Mouse (Mus musculus) spleen, postnatal 4 days (tissue): ENCODE data around the gene Carmil2.

Experiments used
- DNase-seq, 2 experiments: peaks; one replicate each; pipeline ENCODE4 v3.0.0; 2022; ENCODE audit warnings: low spot score in 2 of 2

Carmil2 gene

DNA sequence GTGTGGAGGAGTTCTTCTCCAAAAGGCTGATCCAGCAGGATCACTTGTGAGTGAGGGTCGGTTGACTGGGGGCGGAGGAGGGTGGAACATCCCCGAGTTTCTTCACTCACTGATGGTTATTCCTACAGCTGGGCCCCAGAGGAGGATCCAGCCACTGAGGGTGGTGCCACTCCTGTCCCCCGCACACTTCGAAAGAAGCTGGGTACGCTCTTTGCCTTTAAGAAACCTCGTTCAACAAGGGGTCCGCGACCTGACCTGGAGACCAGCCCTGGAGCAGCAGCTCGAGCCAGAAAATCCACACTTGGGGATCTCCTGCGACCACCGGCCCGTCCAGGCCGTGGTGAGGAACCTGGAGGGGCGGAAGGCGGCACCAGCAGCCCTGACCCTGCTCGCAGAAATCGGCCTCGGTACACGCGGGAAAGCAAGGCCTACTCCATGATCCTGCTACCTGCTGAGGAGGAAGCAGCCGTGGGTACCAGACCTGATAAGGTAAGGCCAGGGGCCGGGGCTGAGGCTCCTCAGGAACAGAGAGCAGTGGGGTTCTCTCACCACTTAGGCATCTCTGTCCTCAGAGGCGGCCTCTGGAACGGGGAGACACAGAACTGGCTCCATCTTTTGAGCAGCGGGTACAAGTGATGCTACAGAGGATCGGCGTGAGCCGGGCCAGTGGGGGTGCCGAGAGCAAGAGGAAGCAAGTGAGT, 9.2 kb downstream of the Carmil2 start:
- DNase-seq: peak in 1 of 2 experiments; percentile 63

GRCm38 (mm10) chr8:105697196-105697780, 11.2 kb downstream of the Carmil2 start:
- DNase-seq: peak in 1 of 2 experiments; percentile 63

DNA sequence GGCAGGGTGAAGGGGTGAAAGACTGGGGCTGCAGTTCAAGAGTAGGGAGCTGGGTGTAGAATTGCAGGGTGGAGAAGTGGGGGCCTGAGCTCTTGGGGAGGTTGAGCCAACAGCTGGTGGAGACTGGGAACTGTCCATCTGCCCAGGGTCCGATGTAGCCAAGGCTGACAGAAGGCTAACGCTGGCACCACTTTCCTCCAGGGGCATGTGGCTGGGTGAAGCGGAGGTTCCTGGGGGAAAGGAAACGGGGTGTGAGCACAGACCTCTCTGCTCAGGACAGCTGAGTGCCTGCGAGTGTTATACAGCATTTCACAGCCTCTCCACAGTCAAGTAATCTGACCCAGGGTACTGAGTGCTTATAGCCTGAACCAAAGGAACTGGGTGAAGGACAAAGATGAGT, 12.7 kb downstream of the Carmil2 start:
- no peak for DNase-seq

GRCm38 (mm10) chr8:105699488-105700215, 13.6 kb downstream of the Carmil2 start:
- DNase-seq: no peak

GRCm38 (mm10) chr8:105700566-105700965, 14.5 kb downstream of the Carmil2 start:
- DNase-seq: peak; percentile 67 to 86

DNA sequence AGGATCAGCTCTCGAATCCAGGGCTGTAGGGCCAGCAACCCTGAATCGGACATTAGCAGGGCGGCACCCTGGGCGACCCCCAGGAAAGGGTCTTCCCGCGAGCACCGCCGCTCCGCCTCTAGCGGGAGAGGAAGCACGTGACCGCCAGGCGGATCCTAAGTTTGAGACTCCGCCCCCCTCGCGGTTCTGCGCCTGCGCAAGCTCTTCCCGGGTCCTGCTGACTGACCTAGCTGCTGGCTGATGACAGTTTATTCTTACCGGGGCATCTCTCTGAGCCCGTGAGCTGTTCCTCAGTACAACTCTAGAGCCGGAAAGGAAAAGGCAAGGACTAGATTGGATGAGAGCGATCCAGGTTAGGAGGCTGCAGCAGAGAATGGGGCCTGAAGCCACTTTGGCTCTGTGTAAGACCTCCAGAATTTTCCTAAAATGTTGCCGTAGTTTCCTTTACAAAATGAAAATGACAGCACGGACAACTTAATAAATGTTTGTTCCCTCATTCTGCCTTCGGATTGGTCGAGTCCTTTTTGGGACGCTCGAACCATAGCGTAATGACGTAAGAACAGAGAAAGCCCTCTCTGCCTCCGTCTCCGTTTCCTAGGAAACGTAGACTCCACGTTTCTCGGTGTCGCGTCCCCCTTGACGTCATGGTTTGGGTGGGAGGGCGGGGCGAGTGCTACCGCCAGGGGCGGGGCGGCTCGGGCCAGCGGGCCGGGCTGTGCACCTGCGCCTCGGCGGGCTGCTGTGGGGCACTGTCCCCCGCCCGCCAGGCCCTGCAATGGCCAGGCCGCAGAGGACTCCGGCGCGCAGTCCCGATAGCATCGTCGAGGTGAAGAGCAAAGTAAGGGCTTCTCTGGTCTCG, 15.1 kb downstream of the Carmil2 start, which contains the start of the genes Acd and Pard6a:
TSS of gene Acd (minus strand) at position 137 of the 859 bp plus-strand sequence.
TSS of gene Pard6a (plus strand) at position 183 of the 859 bp plus-strand sequence.
- DNase-seq: peak; percentile 96 to 99

GRCm38 (mm10) chr8:105702001-105702401, 15.9 kb downstream of the Carmil2 start:
- peak in 1 of 2 experiments; percentile 68 for DNase-seq

GRCm38 (mm10) chr8:105702731-105703415, 16.8 kb downstream of the Carmil2 start:
- DNase-seq: peak in 1 of 2 experiments; percentile 68

DNA sequence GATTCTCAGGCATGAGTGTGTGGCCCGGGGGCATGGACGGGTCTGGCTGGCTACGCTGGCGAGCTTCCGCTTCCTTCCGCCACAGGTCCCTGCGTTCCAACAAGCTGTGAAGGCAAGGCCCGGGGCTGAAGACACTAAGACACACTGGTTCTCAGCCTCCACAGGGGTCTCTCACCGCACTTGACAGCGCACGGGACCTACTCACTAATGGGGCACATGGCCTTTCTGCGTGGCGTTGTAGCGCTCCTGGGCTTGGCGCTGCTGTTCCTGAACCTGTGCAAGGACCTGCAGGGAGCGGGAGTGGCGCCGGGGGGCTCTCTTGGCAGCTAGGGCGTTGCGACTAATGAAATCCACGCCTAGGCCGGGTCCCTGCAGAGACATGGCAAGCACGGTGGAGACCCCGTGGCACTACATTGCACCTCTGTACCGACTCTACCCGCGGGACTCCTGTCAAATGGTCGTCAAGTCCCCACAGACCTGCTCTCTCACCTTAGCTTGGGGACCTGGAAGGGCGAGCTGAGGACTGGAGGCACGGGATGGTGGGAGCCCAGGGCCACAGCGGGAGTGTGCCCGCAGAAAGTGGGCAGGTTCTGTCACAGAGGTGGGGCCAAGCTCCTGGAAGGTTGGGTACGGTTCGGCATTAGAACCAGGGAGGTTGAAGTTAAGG, 18.2 kb downstream of the Carmil2 start:
- DNase-seq: peak in 1 of 2 experiments; percentile 65

DNA sequence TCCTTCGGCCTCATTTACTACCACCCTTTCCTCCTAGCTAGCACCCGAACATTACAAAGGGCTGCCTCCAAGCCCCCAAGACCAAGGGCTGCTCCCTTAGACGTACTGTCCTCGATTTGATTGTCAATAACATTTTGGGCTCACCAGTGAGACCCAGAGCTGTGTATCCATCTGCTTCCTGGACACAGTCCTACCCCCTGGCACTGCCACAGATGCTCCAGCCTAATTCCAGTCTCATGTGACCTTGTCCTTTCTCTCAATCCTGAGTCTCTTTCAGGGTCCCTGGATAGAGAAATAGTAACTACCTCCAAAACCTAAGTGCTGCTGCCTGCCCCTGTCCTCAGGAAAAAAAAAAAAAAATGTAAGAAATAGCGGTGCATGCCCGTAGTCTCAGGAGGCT, 18.9 kb downstream of the Carmil2 start:
- no peak for DNase-seq

DNA sequence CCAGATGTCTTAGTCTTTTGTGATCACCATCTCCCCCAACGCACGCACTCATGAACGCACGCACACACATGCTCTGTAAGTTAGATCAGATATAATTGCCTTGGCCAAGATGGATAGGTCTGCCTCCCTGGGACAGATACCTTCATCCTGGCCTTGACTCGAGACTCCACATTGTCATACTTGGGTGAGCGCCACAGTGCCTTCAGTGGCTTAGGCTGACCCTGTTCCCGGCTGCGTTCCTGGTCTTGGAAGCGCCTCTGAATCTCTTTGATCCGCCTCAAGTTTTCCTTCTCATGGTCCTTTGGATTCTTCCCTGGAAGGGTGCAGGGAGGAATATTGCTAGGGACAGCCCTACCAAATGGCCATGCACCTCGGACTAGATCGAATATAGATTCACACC, 20.4 kb downstream of the Carmil2 start:
- no peak for DNase-seq

- peak; percentile 80 to 85 for DNase-seq
These were observed 21.7 kb downstream of the Carmil2 start, which contains the start of the genes 4933405L10Rik and Enkd1 for GRCm38 (mm10) chr8:105707498-105708403. TSS of gene 4933405L10Rik (plus strand) at chr8:105707655. TSS of gene Enkd1 (minus strand) at chr8:105708210.

DNA sequence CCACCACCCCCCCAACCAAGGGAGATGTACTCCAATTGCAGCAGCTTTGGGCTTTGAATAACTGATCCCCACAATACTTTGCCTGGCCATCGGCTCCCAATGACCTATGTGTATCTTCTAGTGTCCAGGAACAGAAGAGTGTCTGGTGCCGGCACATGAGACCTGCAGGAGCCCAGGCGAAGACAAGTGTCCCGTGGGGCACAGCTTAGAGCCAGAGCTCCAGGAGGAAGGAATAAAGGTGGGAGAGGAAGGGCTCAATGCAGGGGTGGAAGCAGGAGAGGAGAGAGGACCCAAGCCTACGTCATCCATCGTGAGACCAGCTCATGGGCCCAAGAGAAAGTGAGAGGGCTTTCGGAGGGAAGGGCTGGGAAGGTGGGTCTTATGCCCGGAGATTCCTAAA, 22.6 kb downstream of the Carmil2 start:
- DNase-seq: no peak

GRCm38 (mm10) chr8:105709317-105709716, 23.2 kb downstream of the Carmil2 start:
- DNase-seq: no peak

- DNase-seq: no peak
These were observed 26.2 kb downstream of the Carmil2 start for GRCm38 (mm10) chr8:105712286-105712685.

DNA sequence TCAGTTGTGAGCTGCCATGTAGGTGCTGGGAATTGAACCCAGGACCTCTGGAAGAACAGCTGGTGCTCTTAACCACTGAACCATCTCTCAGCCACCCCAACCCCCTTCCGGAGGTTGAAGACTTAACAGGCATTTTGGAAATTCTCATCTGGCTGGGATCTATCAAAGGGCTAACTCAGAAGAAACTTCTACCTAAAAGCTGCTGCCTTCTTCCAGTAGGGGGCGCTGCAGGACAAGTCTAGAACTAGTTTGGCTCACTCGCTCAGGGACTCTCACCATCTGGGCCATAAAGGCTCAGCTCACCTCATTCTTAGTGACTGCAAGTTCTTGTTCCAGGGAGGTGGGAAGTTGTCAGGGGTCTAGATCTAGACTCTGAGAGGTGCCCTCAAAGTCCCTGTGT, 28.1 kb downstream of the Carmil2 start:
- DNase-seq: peak; percentile 89 to 98

- no peak for DNase-seq
These were observed 29.0 kb downstream of the Carmil2 start for GRCm38 (mm10) chr8:105715042-105715441.

GRCm38 (mm10) chr8:105716302-105716945, 30.4 kb downstream of the Carmil2 start:
- DNase-seq: no peak

GRCm38 (mm10) chr8:105719637-105720036, 33.6 kb downstream of the Carmil2 start:
- no peak for DNase-seq
